Comparison of ENCODE assay signal across 8 mouse cellular contexts in genomic region chr4:139289017-139289416, GRCm38 (mm10). TPM values are rescaled to one million over a fixed set of nuclear protein-coding genes. Genes with fewer than 3 reads are reported as not detected.
A peak's percentile ranks its signal among the peaks of the same experiment; 100 is the strongest.
DNase-seq lines count a peak whose midpoint lies in the region; TF ChIP-seq lines count a peak whose summit lies in the region.
"Had no signal": no experiment of that assay in that cellular context is flagged by ENCODE, and none has a peak within 500 bp of the region (broad histone marks: within the 10 kb centered on the region; RNA-seq: fewer than 3 reads in every experiment).

No protein-coding gene starts in this region.

- DNase-seq in B cell, adult 2 months, result peak; percentile 54 to 63
- peak; percentile 79 to 80 for DNase-seq in cerebellum, postnatal 10 days
- peak; percentile 45 to 55 for DNase-seq in gastrocnemius, postnatal 36 days
- DNase-seq in kidney, postnatal 4 days, result peak; percentile 58 to 72
- peak; percentile 46 to 65 for DNase-seq in lung, adult 18-20 months
- DNase-seq in right cerebral cortex, adult 2 months (ENCODE audit: low spot score in 2 of 2), result peak; percentile 62 to 67

- H3K4me1 ChIP-seq in ES-Bruce4 (ENCODE audit: control insufficient read depth, insufficient read depth, low read length), result no peaks in the 10 kb centered on the region

- no peak for TF ChIP-seq POLR2A in ES-Bruce4 (IDR thresholded peaks at IDR 0.05; ENCODE audit: insufficient read depth, low read length)

- H3K4me3 ChIP-seq in ES-Bruce4 (ENCODE audit: low read depth, low read length), result no peak overlapping the region
- H3K4me3 ChIP-seq: myocyte had no signal

- 0 out of 2 replicates have a peak, but pooled peaks cover 11% of the 10 kb centered on the region for H3K36me3 ChIP-seq in ES-Bruce4 (ENCODE audit: control insufficient read depth, insufficient read depth, low read length, poor library complexity, severe bottlenecking)

- intact Hi-C loops in gastrocnemius, postnatal 36 days (cut with DNase I), result loop anchor here (2.0 to 5.0 kb wide), 2 partner anchors 77 to 202 kb away; no protein-coding TSS in a partner anchor

- TF ChIP-seq CTCF in ES-Bruce4 (IDR thresholded peaks at IDR 0.05; ENCODE audit: low read depth, low read length), result peak; percentile 97

- no peaks in the 10 kb centered on the region for H3K27me3 ChIP-seq in ES-Bruce4 (ENCODE audit: control insufficient read depth, insufficient read depth, low read length, poor library complexity, severe bottlenecking)

- H3K9ac ChIP-seq in ES-Bruce4 (ENCODE audit: low read depth, poor library complexity, severe bottlenecking), result no peak overlapping the region

- H3K27ac ChIP-seq in ES-Bruce4 (ENCODE audit: insufficient read depth, low read length), result no peak overlapping the region

- H3K9me3 ChIP-seq in ES-Bruce4 (replicated peaks; ENCODE audit: control insufficient read depth, insufficient read depth, low read length, poor library complexity, severe bottlenecking), result no peaks in the 10 kb centered on the region

- no peak for TF ChIP-seq EP300 in ES-Bruce4 (IDR thresholded peaks at IDR 0.05; ENCODE audit: insufficient read depth, low read depth, low read length)

RNA-seq across cellular contexts. Expression of gene Pqlc2, which starts 21.5 kb away (rescaled TPM):
- polyA plus RNA-seq in ES-Bruce4 (2011; ENCODE audit: insufficient read depth, insufficient read length, low read depth, missing spikeins), result 10.1 and 14.0 TPM in 2 replicates
- 1 to 10 TPM; 5.4 to 5.7 TPM for total RNA-seq in gastrocnemius, postnatal 36 days (2021)

RNA-seq across cellular contexts. Expression of gene Akr7a5, which starts 21.5 kb away (rescaled TPM):
- 32.4 and 33.5 TPM in 2 replicates for polyA plus RNA-seq in ES-Bruce4 (2011; ENCODE audit: insufficient read depth, insufficient read length, low read depth, missing spikeins)
- 10 to 100 TPM; 32.8 to 33.3 TPM for total RNA-seq in gastrocnemius, postnatal 36 days (2021)
